Mouse (Mus musculus) heart, adult 11 months (tissue): Measurements from ENCODE around the gene Notch2.

ENCODE experiments used
- DNase-seq: peaks from one replicate; pipeline ENCODE4 v3.0.0; 2022

Gene Notch2

DNA sequence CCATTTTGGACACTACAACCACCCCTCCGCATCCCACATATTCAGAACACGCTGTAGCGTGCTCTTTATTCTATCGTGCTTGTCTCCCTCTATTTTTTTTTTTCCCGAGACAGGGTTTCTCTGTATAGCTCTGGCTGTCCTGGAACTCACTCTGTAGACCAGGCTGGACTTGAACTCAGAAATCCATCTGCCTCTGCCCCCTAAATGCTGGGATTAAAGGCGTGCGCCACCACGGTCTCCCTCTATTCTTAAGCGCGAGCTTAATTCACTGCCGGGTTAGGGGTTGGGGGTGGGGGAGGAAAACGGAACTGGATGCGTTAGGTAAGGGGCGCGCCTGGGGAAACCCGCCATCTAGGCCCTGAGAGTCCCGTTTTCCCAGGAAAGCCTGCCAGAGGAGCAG lies 147.0 kb downstream of the Notch2 start, which contains the start of gene Adam30:
Gene Adam30, plus strand, starts transcription at position 301 of the 400 bp plus-strand sequence.
- DNase-seq: no peak

DNA sequence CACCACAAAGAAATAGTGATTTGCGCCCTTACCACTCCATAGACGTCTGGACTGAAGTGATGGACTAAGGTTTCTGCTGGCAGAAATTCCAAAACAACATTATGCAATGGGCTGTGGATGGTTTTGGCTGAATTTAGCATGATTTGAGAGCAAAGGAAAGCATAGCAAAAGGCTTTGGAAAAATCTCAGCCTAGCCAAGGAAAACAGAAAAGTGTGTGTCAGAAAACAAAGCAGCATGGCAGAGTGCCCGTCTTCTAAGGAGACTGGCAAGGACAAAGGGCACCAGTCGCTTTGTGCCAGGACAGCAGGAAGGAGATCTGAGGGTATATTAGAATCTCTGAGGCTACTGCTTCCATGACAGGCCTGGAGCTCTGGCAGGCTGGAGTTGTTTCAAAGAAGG lies 165.0 kb downstream of the Notch2 start:
- peak; percentile 95 for DNase-seq

DNA sequence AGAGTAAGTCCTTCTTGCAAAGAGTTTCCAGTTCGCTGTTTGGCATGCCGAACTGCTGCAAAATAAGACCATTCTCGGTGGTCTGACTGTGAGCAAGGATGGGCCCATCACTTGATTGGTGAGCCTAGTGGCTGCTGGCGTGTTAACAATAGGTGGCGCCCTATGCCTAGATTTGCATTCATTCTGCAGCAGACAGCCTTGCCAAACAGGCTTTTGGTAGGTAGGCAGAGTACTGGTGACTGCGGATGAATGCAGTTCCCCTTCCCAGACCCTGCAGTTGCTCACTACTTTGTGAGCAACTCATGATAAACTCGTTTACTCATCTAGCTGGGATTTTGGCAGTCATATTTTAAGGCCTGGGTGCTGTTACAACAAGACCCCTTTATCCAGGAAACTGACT lies 167.5 kb downstream of the Notch2 start:
- no peak for DNase-seq

DNA sequence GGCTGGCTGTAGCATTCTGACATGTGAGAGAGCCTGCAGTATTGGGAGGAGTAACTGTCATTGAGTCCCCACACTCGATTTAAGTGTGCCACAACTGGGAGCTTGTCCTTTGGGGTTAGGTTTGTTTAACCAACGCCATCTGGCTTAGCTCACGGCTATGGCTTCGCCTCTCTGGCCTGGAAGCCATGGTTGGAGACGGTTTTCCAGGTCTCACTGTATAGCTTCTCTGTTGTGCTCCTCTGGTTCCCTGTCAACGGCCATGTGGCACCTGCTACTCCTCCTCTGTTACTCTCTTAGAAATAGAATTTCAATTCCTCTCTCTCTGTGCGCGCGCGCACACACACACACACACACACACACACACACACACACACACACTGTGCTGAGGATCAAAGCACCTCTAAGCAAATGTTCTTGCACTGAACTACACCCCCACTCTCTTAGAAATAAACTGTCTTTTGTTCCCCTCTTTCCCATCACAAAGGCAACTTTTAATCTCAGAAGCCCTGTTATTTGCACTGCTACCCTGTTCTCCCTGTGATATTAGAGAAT lies 171.9 kb downstream of the Notch2 start:
- DNase-seq: no peak

DNA sequence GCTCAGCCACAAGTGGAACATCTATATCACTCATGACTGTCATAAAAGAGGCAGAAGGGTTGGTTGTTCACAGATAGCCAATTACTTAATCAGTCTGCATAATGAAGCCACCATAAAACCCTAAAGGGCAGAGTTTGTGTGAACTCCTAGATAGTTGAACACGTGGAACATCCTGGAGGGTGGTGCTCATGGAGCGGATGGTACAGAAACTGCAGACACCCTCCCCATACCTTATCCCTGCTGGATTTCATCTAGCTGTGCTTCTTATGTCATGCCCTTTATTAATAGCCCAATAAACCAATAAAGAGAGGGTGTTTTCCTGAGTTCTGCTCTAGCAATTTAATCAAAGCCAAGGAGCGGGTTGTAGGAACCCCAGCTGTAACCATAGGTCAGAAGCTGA lies 174.4 kb downstream of the Notch2 start:
- DNase-seq: no peak

DNA sequence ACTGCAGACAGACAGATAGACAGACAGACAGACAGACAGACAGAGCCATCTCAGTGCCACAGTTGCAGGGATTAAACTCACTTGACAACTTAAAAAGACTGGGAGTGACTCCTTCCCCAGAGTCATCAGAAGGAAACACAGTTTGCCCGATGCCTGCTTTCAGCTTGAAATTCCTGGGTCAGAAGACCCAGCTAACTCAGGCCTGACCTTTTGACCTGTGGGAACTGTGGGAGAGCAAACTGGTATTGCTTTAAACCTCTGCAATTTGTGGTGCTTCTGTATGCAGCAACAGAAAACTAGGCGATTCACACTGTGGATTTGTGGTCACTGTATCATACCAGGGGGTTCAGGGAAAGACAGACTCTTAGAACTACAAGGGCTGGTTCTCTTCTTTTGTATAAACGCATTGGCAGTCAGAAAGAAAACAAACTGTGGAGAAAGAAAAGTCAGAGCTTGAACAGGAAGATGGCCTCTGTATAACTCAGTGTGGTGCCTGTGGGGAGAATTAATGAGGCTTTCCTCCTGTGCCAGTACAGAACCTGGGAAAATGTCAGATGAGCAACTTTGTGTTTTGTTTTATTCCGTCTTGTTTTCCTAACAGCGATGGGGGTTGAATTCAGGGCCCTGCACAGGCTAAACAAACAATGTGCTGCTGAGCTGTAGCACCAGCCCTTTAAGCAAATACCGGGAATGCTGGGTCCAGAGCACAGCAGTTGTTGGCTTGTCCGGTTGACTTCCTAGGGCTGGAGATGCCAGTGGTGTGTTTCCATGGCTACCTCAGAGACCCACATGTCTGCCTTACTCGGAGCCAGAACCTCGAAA lies 184.6 kb downstream of the Notch2 start:
- peak; percentile 87 for DNase-seq

DNA sequence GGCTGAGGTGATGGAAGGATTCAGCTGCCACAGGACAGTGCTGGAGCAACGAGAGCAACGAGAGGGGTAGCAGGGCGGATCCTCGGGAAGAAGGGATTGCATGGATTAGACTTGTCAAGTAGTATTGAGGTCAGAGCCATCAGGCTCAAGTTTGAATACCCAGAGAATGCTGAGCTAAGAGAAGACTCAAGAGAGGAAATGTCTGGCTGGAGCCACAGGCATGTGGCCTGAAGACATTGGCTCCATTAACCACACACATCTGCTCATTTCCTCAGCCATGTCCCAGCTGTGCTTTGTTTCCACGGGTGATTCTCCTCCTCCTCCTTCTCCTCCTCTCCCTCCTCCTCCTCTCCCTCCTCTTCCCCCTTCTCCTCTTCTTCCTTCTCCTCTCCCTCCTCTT lies 186.4 kb downstream of the Notch2 start:
- DNase-seq: peak; percentile 95
